Mouse (Mus musculus): ENCODE measurements around the gene St6gal1.
A peak's percentile ranks its signal among the peaks of the same experiment; 100 is the strongest.

Gene St6gal1

DNA sequence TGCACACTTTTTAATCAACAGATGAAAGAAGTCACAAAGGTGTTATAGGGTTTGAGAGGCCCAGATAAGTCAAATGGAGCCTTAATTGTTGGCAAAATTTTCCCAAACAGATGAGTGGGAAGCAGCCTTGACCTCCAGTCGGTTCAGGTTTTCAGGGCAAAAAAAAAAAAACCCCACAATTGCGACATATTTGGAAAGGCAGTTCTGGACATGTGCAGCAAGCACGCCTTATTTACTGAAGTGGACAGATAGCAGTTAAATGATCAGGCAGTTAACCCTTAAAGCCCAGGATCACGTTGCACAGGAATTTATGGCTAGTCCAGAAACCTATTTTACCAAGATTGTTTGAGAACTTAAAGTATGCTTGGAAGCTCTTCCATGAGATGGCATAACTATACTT lies 112.8 kb downstream of the St6gal1 start:
- no peak for DNase-seq (ENCODE audit: low read depth)

- DNase-seq (ENCODE audit: low read depth) = no peak
Measured at GRCm38 (mm10) chr16:23341254-23341653, 116.7 kb downstream of the St6gal1 start.

DNA sequence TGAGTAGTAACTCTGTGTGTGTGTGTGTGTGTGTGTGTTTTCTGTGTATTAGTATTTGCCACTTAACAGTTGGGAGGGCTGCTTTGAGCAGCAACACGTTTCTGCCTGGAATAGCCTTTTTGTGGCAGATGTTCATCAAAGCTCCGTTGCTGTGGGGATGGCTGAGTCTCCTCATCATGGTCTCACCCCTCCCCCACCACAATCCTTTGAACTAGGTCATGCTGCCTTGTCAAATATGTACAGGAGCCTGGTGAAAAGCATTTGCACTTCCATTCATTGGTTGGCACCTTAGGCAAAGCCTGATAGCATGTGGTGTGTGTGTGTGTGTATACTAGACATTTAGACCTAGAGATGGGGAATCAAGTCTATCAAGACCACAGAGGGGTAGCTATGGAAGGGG lies 126.3 kb downstream of the St6gal1 start:
- DNase-seq (ENCODE audit: low read depth) = peak; percentile 49

DNA sequence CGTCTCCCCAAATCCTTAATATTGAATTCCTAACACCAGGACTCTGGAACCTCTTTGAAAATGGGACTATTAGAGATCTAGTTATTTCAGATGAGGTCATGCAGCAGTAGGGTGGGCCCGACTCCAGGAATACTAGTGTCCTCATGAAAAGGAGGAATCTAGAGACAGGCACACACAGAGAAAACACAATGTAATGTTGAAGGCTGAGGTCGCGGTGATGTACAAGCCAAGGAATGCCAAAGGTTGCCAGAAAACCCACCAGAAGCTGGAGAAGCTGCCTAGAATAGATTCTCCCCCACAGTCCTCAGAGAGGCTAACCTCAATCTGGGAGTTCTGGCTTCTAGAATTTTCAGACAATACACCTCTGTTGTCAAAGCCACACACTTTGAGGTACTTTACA lies 136.5 kb downstream of the St6gal1 start:
- no peak for DNase-seq (ENCODE audit: low read depth)

- no peak for DNase-seq (ENCODE audit: low read depth)
Measured at GRCm38 (mm10) chr16:23361434-23361970, 137.0 kb downstream of the St6gal1 start.

- DNase-seq (ENCODE audit: low read depth) = no peak
Measured at GRCm38 (mm10) chr16:23364328-23364990, 139.9 kb downstream of the St6gal1 start.

GRCm38 (mm10) chr16:23369124-23369523 lies 144.6 kb downstream of the St6gal1 start:
- no peak for DNase-seq (ENCODE audit: low read depth)

DNA sequence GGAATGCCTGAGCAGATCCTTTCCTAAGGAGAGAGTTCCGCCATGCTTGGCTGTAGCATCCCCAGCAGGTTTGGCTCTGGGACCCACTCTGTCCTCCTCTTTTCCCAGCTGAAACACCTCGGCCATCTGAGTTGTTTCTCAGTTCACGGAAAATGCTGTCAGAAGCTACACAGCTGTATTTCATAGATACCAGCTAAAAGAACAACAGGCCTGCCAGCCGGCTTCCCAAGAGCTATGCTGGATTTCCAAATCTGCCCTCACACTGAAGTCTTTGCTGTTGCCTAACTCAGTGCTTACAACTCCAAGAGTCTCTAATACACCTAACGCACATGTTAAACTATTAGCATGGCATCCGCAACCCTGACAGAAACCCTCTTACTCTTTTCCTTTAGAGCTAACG lies 146.2 kb downstream of the St6gal1 start:
- no peak for DNase-seq (ENCODE audit: low read depth)

DNA sequence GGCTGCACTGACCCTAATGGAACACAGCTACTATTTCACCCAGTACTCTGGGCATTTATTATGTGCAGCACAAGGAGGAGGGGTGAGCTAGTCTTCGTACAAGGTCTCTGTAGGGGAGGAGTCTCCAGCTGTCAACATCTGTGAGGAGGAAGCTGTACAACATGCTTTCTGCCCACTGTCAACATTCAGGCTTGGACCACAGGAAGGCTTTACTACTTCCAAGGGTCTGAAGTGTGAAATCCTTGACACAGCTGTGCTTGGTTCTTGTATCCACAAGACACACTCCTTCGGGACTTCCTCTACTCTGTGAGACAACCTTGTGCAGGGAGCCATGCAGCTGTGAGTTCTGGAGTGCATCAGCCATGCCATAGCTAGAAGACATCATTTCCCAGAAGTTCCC lies 147.8 kb downstream of the St6gal1 start:
- DNase-seq (ENCODE audit: low read depth) = no peak

GRCm38 (mm10) chr16:23374068-23374467 lies 149.5 kb downstream of the St6gal1 start:
- DNase-seq (ENCODE audit: low read depth) = no peak

DNA sequence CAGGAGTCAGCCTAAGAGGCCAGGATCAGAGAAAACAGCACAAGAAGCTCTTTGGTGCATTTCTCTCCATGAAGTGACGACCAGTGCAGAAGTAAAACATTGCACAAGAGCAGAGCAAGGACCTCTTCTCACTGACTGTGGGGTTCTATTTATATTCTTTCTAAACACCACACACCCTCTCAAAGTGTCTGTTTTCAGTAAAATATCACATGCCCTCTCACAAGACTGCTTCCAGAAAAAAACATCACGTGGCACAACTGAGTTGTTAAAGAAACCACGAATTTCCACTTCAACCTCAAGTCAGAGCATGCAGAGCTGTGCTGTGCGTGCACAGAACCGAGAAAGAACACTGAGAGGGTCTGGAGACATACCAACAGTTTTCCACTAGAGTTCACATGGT lies 150.4 kb downstream of the St6gal1 start:
- DNase-seq (ENCODE audit: low read depth) = peak; percentile 72

GRCm38 (mm10) chr16:23376189-23376588 lies 151.6 kb downstream of the St6gal1 start:
- no peak for DNase-seq (ENCODE audit: low read depth)

- DNase-seq (ENCODE audit: low read depth) = peak; percentile 57
Measured at GRCm38 (mm10) chr16:23379536-23380230, 155.1 kb downstream of the St6gal1 start.

DNA sequence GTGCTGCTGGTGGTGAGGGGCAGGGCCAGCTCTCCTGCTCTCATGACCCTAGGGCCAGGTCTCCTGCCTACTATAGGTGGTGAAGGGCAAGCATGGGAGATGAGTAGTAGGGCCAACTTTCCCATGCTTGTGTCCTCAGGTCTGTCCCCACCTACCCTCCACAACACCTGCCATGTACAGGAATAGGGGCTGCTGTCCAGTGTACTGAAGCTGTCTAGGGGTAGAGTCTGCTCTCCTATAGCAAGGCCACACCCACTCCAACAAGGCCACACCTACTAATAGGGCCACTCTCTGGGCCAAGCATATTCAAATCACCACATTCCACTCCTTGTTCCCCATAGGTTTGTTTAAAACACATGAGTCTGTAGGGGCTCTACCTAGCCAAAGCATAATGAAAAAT lies 159.8 kb downstream of the St6gal1 start:
- DNase-seq (ENCODE audit: low read depth) = no peak

- no peak for DNase-seq (ENCODE audit: low read depth)
Measured at GRCm38 (mm10) chr16:23397931-23398330, 173.4 kb downstream of the St6gal1 start.

DNA sequence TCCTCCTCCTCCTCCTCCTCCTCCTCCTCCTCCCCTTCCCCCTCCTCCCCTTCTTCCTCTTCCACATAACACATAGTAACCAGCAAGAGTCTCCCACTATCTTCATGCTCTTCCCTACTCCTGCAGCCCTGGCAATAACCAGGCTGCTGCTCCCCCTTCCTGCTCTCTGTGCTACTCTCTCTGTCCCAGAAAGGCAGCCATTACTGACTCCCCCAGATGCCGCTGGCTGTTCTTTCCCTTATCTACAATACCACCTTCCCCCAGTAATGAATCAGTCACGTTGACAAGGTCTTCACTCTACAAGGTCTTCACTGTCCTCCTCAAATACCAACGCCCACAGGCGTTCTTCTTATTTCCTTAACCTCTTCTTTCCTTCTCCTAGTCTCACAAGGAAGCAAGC lies 176.9 kb downstream of the St6gal1 start:
- no peak for DNase-seq (ENCODE audit: low read depth)

DNA sequence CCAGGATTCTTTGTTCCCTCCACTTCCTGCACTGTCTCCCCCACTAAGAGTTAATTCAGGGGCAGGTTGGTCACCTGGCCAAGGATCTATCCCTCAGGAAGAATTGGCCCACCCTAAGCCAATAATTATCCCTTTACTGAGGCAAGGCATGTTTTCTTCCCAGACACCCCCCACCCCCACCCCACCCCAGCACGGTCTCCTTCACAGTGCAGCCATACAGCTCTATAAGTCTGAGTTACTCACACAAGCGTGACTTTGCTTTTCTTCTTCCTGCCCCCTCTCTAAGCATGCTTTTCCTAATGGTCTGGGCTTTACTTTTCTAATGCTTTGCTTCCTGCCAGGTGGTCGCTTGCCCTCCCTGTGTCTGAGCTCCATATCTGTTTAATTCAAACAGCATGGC lies 177.4 kb downstream of the St6gal1 start:
- no peak for DNase-seq (ENCODE audit: low read depth)

DNA sequence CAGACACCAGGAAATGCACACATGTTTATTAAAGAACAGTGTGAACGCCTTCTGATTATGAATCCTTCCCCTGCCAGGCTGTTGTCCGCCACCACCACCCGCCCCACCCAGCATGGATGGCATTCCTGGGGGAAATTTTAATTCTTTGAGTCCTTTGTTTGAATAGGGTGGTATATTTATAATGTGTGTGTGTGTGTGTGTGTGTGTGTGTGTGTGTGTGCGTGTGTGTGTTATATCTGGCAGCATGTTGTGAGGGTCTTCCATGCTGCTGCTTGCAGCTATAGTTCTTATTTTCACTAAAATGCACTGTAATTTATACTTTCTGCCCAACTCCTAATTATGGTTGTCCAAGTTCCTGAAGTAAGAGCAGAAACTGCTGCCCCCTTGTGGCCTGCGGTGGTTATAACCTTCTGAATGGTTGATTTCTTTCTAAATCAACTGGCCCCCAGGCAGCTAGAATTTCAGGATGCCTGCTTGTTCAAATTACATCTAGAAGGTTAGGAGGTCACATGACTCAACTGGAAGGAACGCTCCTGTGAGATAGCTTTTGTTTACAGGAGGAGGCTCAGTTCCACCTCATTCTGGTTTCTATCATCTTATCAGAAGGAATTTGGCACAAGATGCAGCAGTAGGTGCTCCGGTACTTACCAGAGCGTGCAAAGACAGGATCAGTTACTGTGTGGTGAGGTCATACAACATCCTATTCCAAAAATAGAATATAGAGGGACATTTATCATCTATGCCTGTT lies 178.6 kb downstream of the St6gal1 start:
- peak; percentile 89 for DNase-seq (ENCODE audit: low read depth)

Measured in naive thymus-derived CD4-positive, alpha-beta T cell, adult 2 months (primary cell).